Mouse (Mus musculus): ENCODE results near the gene Magea10.

Magea10 gene

DNA sequence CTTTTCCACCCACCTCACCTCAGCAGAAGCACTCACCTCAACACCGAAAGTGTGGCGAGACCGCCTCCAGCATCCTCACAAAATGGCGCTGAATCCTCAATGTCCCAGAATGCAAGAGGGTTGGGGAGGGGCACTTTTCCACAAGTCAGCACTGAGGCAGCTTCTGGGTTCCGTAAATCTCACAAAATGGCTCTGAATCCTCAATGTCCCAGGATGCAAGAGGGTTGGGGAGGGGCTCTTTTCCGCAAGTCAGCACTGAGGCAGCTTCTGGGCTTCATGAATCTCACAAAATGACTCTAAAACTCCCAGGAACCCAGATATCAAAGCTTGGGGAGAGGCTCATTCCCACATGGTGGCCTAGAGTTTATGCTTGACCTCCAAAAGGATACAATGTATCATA lies at the start of gene Magea10:
TSS of gene Magea10 (minus strand) at position 101 of the 400 bp plus-strand sequence.
- DNase-seq (ENCODE audit: low spot score) = no peak

DNA sequence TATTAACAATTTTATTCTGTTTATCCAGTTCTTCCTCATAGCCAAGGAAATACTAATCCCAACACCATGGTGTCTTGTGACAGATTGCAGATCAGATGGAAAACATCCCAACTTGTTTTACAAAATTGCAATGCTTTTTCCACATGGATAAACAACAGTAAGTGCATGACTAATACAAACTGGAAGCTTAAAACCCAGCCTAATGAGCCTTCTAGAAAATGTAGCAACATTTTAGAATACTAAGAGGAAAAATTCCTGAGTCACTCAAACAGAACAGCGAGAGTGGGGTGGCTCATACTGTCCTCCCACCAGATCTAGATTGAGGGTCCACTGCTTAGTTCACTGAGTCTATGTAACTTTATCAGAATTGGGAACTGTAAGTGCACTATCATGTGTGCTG lies 4.7 kb downstream of the Magea10 start:
- no peak for DNase-seq (ENCODE audit: low spot score)
